Mouse (Mus musculus) v-Abl transformed pro-B cells (cell line): Measurements from ENCODE around the gene Trim2.

ENCODE experiments used
- in situ Hi-C, 2 experiments: fragments of 400-800 bp; cut with MboI; formaldehyde crosslinking; loops; one replicate each; pipeline ENCODE4 v1.15.1; 2025; ENCODE audit not compliant: unreplicated experiment in 2 of 2

Trim2 gene

DNA sequence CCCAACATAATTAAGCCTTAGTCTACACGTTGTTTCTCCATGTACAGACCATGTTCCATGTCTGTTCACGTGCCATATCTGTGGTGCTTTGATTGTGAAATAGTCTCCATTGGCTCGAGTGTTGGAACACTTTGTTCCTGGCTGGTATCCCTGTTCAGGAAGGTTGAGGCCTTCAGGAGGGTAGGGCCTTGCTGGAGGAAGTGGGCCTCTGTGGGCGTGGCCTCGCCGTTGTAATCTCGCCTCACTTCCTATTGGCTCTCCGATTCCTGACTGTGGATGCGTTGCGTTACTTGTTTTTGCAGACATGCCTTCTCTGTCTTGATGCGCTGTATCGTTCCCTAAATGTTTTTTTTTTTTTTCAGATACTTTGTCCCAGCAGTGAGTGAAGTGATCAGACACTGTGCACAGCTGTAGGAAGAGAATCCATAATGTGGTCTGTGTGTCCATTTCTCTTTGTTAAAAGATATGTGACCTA lies 18.3 kb upstream of the Trim2 start:
- in situ Hi-C loops: loop anchor here in 1 of 2 experiments (25.0 kb wide), 2 partner anchors 1237 to 1587 kb away; partner anchors contain the start of gene Gatb

DNA sequence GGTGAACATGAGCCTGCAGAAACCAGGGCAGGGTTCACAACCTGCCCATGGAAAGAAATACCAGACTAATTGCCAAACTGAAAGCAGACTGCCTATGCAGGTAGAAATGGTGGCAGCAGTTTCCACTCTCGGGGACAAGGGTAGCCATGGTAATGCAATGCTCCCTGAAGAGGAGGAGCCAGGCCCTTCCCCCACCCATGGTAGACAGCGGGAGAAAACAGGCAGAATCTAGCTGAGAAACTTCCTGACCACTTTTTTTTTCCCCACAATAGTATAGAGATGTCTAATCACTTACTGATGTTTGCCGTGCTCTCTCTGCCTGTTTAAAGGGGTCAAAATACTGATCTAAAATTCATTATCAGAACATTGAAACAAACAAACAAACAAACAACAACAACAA lies 17.8 kb upstream of the Trim2 start:
- in situ Hi-C loops: no loop called here

DNA sequence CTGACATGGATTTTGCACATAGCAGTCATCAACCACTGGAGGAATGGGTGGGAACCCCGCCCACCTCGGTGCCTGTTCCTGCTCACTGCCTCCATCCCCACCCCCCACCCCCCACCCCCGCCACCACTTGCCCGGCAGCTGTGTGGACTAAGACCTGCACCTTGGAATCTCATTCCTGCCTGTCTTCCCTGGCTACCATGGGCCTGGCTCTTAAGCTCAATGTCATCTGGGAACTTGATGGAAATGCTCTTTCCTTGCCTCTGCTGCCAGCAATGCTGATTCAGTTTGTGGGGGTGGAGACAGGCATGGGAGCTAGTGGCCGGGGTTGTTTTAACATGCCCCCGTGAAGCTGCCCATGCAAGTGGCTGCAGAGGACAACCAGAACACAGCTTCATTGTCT lies 17.3 kb upstream of the Trim2 start:
- in situ Hi-C loops: no loop called here

DNA sequence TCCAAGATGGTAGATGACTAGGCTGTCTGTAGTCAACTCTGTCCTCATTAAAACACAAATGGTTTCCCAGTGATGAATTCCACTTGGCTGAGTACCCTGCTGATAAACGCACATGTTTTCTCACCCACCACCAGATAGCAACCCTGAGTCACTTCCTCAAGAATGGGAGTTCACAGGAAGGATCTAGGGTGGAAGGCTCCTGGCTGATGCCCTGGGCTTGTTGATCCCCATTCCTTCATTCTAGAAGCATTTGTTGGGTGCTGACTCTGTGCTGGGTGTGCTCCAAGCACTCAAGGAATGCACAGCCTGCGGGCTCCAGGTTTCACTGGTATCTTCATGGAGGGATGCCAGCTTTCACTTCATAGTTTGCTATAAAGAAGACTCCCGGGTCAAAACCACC lies 12.8 kb upstream of the Trim2 start:
- in situ Hi-C loops: loop anchor here (10.0 kb wide), 2 partner anchors 525 to 1035 kb away; no protein-coding TSS in a partner anchor

DNA sequence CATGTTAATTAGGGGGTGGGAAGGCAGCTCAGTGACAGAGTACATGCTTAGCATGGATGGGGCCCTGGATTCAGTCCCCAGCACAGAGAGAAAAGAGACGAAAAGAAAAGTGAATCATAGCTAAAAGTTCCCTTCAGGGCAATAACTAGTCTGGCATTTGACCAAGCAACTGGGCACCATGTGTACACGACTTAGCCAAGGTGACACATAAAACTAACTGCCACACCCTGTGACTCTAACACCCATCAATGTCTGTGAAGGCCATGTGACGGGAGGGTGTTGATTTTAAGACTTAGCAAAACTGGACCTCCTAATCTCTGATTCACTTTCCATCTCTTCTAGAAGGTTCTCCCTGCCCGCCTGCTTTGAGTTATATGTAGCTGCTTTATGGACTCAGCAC lies 12.2 kb upstream of the Trim2 start:
- in situ Hi-C loops: loop anchor here (10.0 kb wide), 2 partner anchors 524 to 1034 kb away; no protein-coding TSS in a partner anchor

DNA sequence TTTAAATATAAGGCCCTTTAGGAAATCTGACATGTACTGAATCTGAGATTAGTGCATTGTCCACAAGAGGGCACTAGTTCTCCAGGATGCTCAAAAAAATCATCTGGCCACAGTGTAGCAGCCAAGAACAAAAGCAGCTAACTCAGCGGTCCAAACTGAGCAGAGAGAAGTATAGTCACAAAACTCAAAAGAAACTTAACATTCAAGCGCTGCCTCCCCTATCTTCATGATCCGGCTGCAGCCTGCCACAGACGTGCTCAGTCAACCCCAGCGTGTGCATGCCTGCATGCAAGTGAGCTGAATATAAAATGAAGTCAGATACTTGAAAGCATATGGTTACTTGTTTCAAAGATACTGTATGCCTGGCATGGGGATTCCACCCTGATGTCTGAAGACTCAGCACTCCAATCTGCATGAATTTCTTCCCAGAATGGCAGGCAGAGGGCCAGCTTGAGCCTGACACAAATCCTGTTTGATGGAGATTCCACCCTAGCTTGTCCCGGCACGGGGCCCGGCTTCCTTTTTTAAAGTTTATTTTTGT lies 8.0 kb upstream of the Trim2 start:
- in situ Hi-C loops: loop anchor here (5.0 to 10.0 kb wide), 5 partner anchors 137 to 1030 kb away; no protein-coding TSS in a partner anchor

DNA sequence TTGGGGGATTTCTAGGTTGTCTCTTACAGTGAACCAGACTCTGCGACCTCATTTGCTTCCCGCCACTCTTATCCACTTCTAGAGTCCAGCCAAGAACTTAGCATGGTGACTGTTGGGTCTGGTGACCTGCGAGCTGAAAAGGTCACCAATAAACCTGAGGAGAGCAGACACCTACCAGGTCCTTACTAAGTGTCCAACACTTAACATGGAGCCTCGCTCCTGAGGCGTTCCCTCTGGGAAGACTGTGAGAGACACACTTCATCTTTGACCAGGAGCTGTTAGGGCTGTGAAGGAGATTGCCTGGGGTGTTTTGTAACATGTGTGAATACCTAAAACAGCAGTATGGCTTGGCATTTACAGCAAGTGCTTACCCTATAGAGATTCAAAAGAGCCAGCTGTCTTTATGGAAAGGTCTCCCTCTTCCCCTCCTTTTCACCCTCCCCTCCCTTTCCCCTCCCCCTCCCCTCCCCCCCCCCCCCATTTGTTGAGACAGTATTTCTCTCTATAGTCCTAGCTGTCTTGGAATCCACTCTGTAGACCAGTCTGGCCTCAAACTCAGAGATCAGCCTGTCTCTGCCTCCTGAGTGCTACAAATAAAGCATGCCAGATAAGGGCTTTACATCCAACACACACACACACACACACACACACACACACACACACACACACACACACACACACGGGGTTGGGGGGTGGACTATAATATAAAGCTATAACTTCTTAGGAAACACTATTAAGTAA lies 7.3 kb upstream of the Trim2 start:
- in situ Hi-C loops: loop anchor here (5.0 to 10.0 kb wide), 5 partner anchors 137 to 1029 kb away; no protein-coding TSS in a partner anchor

DNA sequence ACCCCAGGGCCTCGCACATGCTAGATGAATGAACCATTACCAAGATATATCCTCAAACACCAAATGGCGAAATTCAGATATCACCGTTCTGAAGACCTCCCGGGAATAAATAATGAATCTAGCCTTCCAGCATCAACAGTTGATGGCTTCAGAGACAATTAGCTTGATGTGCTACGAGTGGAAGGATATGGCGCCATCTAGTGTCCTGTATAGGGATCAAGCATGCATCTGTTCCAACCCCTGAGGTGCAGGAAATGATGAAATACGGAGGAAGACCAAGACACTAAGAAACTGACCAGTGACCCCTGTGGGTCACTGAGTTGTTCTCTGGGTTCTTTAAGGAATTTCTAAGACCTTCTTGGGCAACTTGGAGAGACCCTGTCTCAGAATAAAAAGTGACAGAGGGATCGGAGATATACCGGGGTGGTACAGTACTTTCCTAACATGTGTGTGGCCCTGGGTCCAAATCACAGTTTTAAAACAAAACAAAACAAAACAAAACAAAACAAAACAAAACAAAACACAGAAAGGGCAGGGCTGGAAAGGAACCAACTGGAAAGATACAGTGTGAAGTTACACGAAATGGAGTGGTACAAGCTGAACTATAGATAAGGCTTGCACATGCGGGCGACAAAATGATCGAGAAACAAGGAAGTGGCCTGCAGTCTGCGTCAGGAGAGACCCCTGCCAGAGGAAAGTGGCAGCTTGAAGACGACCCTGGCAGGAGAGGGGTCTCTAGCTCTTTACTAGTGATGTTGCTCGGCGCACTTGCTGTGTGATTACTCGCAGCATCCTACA lies 6.5 kb upstream of the Trim2 start:
- in situ Hi-C loops: loop anchor here (5.0 to 10.0 kb wide), 5 partner anchors 136 to 1028 kb away; no protein-coding TSS in a partner anchor

DNA sequence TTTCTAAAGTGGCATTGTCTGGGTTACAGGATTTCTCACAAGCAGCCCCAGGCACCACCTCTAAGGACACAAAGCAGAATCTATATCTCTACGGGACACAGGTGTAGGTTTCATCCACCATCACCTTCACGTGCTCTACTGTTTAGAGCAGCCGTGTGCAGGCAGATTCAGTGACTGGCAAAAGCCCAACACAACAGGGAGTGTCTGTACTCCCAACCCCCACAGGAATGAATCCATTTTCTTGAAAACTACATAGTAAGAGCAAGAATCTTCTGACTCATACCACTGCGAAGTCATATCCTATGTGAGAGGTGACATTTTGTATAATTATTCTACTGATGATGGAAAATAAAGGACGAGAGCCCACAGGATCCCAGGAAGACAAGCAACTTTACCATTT lies 5.6 kb upstream of the Trim2 start:
- in situ Hi-C loops: loop anchor here (5.0 to 10.0 kb wide), 5 partner anchors 135 to 1028 kb away; no protein-coding TSS in a partner anchor

DNA sequence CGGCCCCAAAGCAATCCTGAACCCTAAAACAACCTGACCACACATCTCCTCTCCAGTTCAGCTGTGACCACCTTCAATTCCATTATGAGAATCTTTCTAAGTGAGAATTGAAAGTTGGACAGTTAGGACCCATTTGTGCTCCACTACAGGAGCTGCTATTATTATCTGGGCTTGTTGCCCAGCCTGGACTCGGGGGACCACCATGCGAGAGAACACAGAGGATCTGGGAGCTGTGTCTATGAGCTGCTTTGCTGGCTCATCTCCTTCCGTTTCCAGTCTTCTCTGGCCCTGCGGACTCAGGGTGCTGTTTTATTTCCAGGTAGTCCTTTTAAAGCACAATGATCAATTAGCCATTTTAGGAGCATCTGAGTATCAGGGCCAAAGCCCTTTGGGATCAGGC lies 839 bp upstream of the Trim2 start:
- in situ Hi-C loops: loop anchor here in 1 of 2 experiments (10.0 kb wide), 1 partner anchor 363 kb away; no protein-coding TSS in a partner anchor

DNA sequence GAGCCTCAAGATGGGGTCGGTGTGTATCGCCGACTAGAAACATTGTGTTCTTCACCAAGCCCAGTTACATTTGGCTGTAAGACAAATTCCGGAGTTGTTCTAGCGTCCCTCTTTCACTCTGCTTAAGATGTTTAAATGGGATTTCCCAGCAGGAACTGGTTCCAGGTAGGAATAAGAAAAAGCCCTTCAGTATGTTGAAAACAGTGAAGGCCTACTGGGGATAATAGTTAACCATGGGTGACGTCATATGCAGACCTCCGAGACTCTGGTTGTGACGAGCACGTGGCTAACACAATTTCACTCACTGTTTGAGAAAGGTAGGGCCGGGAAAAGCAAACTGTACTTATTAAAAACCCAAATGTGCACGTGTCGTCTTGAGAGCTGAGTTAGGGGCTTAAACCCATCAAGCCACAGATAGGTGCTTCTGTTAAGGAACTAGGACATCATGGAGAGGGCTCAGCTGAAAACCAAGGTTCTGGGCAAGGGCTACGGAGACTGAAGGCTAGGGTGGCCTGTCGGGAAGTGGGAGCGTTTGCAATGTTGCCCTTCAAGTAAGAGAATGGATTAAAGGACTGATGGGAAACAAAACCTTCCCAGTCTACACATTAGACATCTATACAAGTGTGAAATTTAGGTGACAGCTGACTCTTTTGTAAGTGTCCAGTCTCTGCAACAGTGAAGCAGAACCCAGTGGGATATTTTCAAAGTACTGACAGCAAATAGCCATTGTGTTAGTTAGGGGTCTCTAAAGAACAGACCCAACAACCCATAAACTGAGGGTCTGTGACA lies 761 bp downstream of the Trim2 start:
- in situ Hi-C loops: loop anchor here in 1 of 2 experiments (10.0 kb wide), 1 partner anchor 361 kb away; no protein-coding TSS in a partner anchor

DNA sequence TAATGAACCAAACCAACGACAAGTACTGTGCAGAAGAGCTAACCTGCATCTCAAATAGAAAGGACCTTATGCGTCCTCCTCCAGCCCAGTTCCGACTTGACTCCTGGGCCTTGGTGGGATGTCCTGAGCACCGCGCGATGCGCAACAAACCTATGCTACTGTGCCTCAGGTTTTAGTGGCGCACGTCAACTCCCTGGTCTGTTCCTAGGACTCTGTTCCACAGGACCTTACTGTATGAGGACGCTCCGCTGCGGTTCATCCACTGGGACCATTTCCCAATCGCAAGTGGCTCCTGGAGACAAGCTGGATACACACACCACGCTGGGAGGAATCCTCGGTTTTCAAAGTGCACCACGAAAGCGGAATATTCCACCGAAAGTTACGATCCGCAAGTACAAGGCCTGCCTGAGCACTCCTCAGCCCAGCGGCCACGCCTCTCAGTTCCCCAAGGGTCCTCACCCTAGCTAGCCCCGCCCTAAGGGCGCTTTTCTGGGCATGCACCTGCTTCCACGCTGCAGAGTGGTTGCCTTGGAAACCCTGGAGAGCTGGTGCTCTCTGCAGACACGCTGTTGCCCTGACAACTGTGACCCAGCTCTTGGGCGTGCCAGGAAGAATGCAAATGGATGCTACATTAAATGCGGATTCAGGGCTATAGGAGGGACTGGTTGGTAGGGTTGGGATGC lies 1.5 kb downstream of the Trim2 start:
- in situ Hi-C loops: loop anchor here in 1 of 2 experiments (10.0 kb wide), 1 partner anchor 360 kb away; no protein-coding TSS in a partner anchor

DNA sequence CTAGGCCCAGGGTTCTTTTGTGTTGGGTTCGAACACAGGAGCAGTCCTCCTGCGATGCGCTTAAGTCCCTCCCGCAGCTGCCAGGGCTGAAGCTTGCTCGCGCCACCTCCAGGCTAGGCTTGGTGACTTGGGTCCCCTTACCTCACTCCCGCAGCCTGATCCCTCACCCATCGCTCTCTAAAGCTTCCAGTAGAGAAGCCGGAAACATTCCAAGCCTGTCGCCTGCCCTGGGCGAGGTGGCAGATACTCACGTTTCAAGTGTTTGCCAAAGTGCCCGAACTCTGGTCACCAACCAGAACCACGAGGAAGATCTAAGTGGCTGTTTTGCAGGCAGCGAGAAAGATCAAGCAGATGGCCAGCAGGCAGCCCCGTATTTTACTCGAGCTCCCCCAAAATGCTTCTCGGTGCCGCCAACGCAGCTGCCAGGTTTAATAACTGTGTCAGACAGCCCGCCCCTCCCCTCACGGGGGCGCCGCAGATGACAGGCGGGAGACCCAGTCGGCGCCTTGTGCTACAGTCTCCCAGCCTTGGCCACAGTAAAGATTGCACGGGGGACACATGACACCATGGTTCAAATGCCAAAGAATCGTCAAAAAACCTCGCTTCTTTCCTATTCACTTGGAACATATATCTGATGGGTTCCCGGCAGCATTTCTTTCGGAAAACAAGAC lies 2.2 kb downstream of the Trim2 start:
- in situ Hi-C loops: loop anchor here in 1 of 2 experiments (10.0 kb wide), 1 partner anchor 360 kb away; no protein-coding TSS in a partner anchor

DNA sequence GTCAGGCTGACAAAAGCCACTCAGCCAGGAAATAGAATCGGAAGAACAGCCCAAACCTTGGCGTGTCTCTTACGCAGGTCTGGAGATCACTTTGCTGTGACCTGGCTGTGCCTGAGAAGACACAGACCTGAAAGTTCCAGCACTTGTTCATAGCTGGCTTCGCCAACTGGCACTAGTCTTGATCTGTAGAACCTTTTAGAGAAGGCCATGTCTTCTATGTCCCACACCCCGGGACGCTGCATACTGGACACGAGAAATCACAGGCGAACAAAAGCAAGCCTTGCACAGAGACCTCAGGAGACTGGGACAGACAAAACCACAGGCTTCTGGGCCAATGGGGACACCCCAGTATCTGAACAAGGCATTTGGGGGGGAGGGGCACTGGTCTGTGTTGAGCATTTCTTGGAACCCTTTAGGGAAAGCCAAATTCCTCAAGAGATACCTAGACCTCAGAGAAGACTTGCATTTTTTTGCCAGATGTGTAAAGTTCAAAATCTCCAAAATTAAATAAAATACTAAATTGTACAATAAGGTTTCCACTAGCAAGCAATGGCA lies 3.2 kb downstream of the Trim2 start:
- in situ Hi-C loops: loop anchor here in 1 of 2 experiments (10.0 kb wide), 1 partner anchor 359 kb away; no protein-coding TSS in a partner anchor

DNA sequence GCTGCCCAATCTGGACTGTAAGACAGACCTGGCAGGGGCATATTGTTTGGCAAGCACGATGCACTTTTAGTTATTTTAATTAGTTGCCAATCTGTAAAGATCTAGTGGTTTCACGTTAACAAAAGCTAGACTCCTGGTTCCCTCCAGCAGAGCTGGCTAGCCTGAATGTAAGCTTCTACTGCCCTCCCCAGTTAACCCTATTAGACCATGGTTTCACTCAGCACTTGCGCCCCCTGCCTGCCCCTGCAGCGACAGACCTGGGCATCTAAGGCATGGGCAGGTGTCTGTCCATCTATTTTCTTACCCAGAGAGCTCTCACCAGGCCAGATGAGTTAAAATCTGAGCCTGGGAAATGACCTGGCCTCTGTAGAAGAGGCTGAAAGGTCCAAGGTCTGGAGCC lies 4.4 kb downstream of the Trim2 start:
- in situ Hi-C loops: loop anchor here in 1 of 2 experiments (10.0 kb wide), 1 partner anchor 357 kb away; no protein-coding TSS in a partner anchor

DNA sequence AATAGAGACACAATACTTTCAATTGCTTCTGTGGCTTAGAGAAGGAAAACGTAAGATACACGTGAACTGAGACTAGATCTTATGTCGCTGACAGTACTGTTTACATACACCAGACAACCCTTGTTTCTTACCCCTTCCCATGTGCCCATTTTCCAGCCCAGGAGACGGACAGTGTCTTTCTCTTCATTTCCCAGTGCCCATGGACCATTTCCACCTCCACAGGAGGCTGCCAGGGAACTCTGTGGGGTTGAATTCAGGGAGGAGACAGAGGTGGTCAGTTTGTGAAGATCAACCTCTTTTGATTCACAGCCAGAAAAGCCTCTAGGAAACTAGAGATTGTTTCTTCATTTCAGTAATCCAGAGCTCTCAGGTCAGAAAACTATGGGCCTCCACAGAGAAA lies 5.0 kb downstream of the Trim2 start:
- in situ Hi-C loops: loop anchor here in 1 of 2 experiments (10.0 kb wide), 1 partner anchor 357 kb away; no protein-coding TSS in a partner anchor

DNA sequence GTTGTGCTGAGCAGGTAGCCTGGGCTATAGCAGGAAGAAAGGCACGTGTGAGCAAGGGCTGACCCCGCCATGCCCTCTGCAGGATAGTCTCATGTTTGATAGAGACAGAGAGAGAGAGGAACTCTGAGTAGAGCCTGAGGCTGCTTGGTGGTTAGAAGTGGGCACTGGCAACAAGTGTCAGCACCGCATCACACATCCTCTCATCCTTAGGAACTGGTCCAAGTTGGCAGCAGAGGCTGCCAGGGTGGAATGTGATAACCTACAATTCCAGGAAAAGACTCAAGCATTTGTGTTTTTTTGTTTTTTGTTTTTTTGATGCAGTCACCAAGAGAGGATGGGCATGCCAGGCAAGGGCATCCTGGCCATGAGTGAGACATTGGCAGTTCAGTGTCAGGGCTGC lies 8.5 kb downstream of the Trim2 start:
- in situ Hi-C loops: no loop called here

DNA sequence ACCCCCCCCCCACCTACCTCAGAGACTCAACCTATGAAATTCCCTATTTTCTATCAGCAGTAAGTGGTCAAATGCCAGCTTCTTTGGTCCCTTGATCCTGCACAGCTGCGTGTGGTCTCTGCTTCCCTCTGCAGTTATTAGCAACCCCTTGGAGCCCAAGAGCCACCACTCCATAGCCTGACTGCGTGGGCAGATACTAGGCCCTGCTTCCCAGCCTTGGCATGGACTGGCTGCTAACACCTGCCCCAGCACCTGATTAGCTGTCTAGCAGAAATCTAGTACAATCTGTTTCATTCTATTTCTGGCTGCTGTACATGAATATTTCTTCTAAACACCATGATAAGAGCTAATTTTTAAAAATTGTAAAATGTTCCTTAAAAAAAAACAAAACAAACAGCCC lies 10.0 kb downstream of the Trim2 start:
- in situ Hi-C loops: no loop called here
